Mouse (Mus musculus) MEL (cell line): ENCODE measurements around the gene E2f1. TPM values are rescaled to one million over a fixed set of nuclear protein-coding genes. Genes with fewer than 3 reads are reported as not detected.

Experiments
- DNase-seq: peaks from one replicate; pipeline ENCODE4 v3.0.0; 2011; ENCODE audit warnings: low read depth, low spot score
- H3K27ac ChIP-seq: 2 replicates; pipeline ENCODE4 v1.5.1; 2012; ENCODE audit warnings: low read depth, mild to moderate bottlenecking, control low read depth, low read length, moderate library complexity; ENCODE audit not compliant: control insufficient read depth
- H3K27me3 ChIP-seq, 2 experiments: fragments of 150-350 bp in 1 of 2; sonication (generic) in 1 of 2; 2 replicates each; pipeline ENCODE4 v1.6.1; 2012; ENCODE audit warnings: low read length in 2 of 2, mild to moderate bottlenecking in 2 of 2, improper control_type of control experiment in 1 of 2, moderate library complexity in 1 of 2; ENCODE audit not compliant: insufficient read depth in 2 of 2, control insufficient read depth in 1 of 2
- H3K36me3 ChIP-seq, 2 experiments: 2 replicates each; pipeline ENCODE4 v1.6.1; 2012 to 2014; ENCODE audit warnings: low read length in 2 of 2, improper control_type of control experiment in 1 of 2, inconsistent platforms in 1 of 2, mild to moderate bottlenecking in 1 of 2; ENCODE audit not compliant: insufficient read depth in 2 of 2, control insufficient read depth in 1 of 2
- H3K4me1 ChIP-seq, 2 experiments: fragments of 150-350 bp in 1 of 2; sonication (generic) in 1 of 2; 2 replicates each; pipeline ENCODE4 v1.6.1; 2012; ENCODE audit warnings: low read length in 2 of 2, improper control_type of control experiment in 1 of 2, mild to moderate bottlenecking in 1 of 2; ENCODE audit not compliant: insufficient read depth in 2 of 2, control insufficient read depth in 1 of 2
- H3K4me3 ChIP-seq, 2 experiments: fragments of 150-350 bp in 1 of 2; sonication (generic) in 1 of 2; 2 replicates each; pipeline ENCODE4 v1.5.1; 2012; ENCODE audit warnings: low read depth in 2 of 2, low read length in 2 of 2, mild to moderate bottlenecking in 2 of 2, moderate library complexity in 2 of 2, control low read depth in 1 of 2, improper control_type of control experiment in 1 of 2; ENCODE audit not compliant: control insufficient read depth in 1 of 2, insufficient read depth in 1 of 2
- H3K79me2 ChIP-seq: 2 replicates; pipeline ENCODE4 v1.6.1; 2012; ENCODE audit warnings: mild to moderate bottlenecking, low read length, moderate library complexity; ENCODE audit not compliant: control insufficient read depth, poor library complexity, insufficient read depth
- H3K9ac ChIP-seq: 2 replicates; pipeline ENCODE4 v1.6.1; 2012; ENCODE audit warnings: low read depth, mild to moderate bottlenecking, control low read depth, low read length, moderate library complexity; ENCODE audit not compliant: control insufficient read depth, poor library complexity, severe bottlenecking
- H3K9me3 ChIP-seq: fragments of 150-350 bp; sonication (generic); replicated peaks from 2 replicates; pipeline ENCODE4 v1.6.1; 2012; ENCODE audit warnings: mild to moderate bottlenecking, low read length, improper control_type of control experiment, moderate library complexity; ENCODE audit not compliant: insufficient read depth
- CHD1 ChIP-seq: IDR thresholded peaks from 2 replicates; pipeline ENCODE4 v1.6.1; 2012; ENCODE audit warnings: low read depth, mild to moderate bottlenecking, inconsistent platforms, low read length, improper control_type of control experiment
- CTCF ChIP-seq, 3 experiments: IDR thresholded peaks in 2 of 3; conservative IDR thresholded peaks in 1 of 3; 2 replicates each; pipeline ENCODE4 v1.5.1; 2011 to 2012; ENCODE audit warnings: low read length in 3 of 3, low read depth in 2 of 3, mild to moderate bottlenecking in 2 of 3, improper control_type of control experiment in 1 of 3, inconsistent platforms in 1 of 3, mixed read lengths in 1 of 3, moderate library complexity in 1 of 3; ENCODE audit not compliant: control insufficient read depth in 1 of 3, insufficient read depth in 1 of 3, poor library complexity in 1 of 3, severe bottlenecking in 1 of 3
- ELF1 ChIP-seq: IDR thresholded peaks from 2 replicates; pipeline ENCODE4 v1.6.1; 2014; ENCODE audit warnings: low read depth, mild to moderate bottlenecking, inconsistent platforms, low read length, improper control_type of control experiment, moderate library complexity
- EP300 ChIP-seq, 2 experiments: IDR thresholded peaks; 2 replicates each; pipeline ENCODE4 v1.6.1; 2011; ENCODE audit warnings: improper control_type of control experiment in 2 of 2, low read length in 2 of 2, low read depth in 1 of 2, mild to moderate bottlenecking in 1 of 2
- ETS1 ChIP-seq: IDR thresholded peaks from 2 replicates; pipeline ENCODE4 v1.6.1; 2012; ENCODE audit warnings: low read depth, mild to moderate bottlenecking, inconsistent platforms, low read length, improper control_type of control experiment, moderate library complexity
- GABPA ChIP-seq: IDR thresholded peaks from 2 replicates; pipeline ENCODE4 v1.6.1; 2012; ENCODE audit warnings: low read depth, mild to moderate bottlenecking, inconsistent platforms, low read length, improper control_type of control experiment, moderate library complexity
- GATA1 ChIP-seq: IDR thresholded peaks from 2 replicates; pipeline ENCODE4 v1.6.1; 2011; ENCODE audit warnings: low read depth, low read length, improper control_type of control experiment
- HCFC1 ChIP-seq: IDR thresholded peaks from 2 replicates; pipeline ENCODE4 v1.6.1; 2012; ENCODE audit warnings: low read depth, mild to moderate bottlenecking, inconsistent platforms, low read length, improper control_type of control experiment, moderate library complexity
- JUND ChIP-seq: IDR thresholded peaks from 2 replicates; pipeline ENCODE4 v1.6.1; 2011; ENCODE audit warnings: low read depth, mild to moderate bottlenecking, improper control_type of control experiment, low read length
- MAX ChIP-seq: IDR thresholded peaks from 2 replicates; pipeline ENCODE4 v1.6.1; 2011; ENCODE audit warnings: low read length, improper control_type of control experiment
- MAZ ChIP-seq: IDR thresholded peaks from 2 replicates; pipeline ENCODE4 v1.6.1; 2012; ENCODE audit warnings: low read depth, mild to moderate bottlenecking, inconsistent platforms, low read length, improper control_type of control experiment
- MEF2A ChIP-seq: IDR thresholded peaks from 2 replicates; pipeline ENCODE4 v1.6.1; 2014; ENCODE audit warnings: low read depth, mild to moderate bottlenecking, inconsistent platforms, low read length, improper control_type of control experiment; ENCODE audit not compliant: poor library complexity, insufficient replicate concordance, severe bottlenecking; ENCODE audit errors: extremely low read depth
- MXI1 ChIP-seq: IDR thresholded peaks from 2 replicates; pipeline ENCODE4 v1.6.1; 2011; ENCODE audit warnings: mild to moderate bottlenecking, low read depth, low read length, improper control_type of control experiment
- MYC ChIP-seq: IDR thresholded peaks from 2 replicates; pipeline ENCODE4 v1.6.1; 2011; ENCODE audit warnings: low read depth, mild to moderate bottlenecking, low read length, improper control_type of control experiment, moderate library complexity
- NELFE ChIP-seq: IDR thresholded peaks from 2 replicates; pipeline ENCODE4 v1.6.1; 2011; ENCODE audit warnings: low read depth, low read length, improper control_type of control experiment
- NRF1 ChIP-seq: IDR thresholded peaks from 2 replicates; pipeline ENCODE4 v1.6.1; 2014; ENCODE audit warnings: low read depth, mild to moderate bottlenecking, inconsistent platforms, low read length, improper control_type of control experiment, moderate library complexity; ENCODE audit not compliant: poor library complexity, insufficient read depth, severe bottlenecking
- POLR2A ChIP-seq, 2 experiments: IDR thresholded peaks; 2 replicates each; pipeline ENCODE4 v1.6.1; 2011 to 2012; ENCODE audit warnings: low read length in 2 of 2, mild to moderate bottlenecking in 2 of 2, control low read depth in 1 of 2, improper control_type of control experiment in 1 of 2, low read depth in 1 of 2, moderate library complexity in 1 of 2; ENCODE audit not compliant: control insufficient read depth in 1 of 2, insufficient read depth in 1 of 2, poor library complexity in 1 of 2
- RAD21 ChIP-seq: IDR thresholded peaks from 2 replicates; pipeline ENCODE4 v1.6.1; 2011; ENCODE audit warnings: mild to moderate bottlenecking, low read depth, low read length, improper control_type of control experiment
- RCOR1 ChIP-seq: IDR thresholded peaks from 2 replicates; pipeline ENCODE4 v1.6.1; 2012; ENCODE audit warnings: low read depth, mild to moderate bottlenecking, inconsistent platforms, low read length, improper control_type of control experiment
- SIN3A ChIP-seq: IDR thresholded peaks from 2 replicates; pipeline ENCODE4 v1.6.1; 2012; ENCODE audit warnings: low read length, improper control_type of control experiment, inconsistent platforms
- SMC3 ChIP-seq: IDR thresholded peaks from 2 replicates; pipeline ENCODE4 v1.6.1; 2011; ENCODE audit warnings: low read depth, low read length, improper control_type of control experiment
- TAL1 ChIP-seq: IDR thresholded peaks from 2 replicates; pipeline ENCODE4 v1.6.1; 2012; ENCODE audit warnings: mild to moderate bottlenecking, inconsistent platforms, low read length, moderate library complexity, mixed read lengths
- TBP ChIP-seq: IDR thresholded peaks from 2 replicates; pipeline ENCODE4 v1.8.0; 2011; ENCODE audit warnings: low read depth, low read length, improper control_type of control experiment
- TCF12 ChIP-seq: IDR thresholded peaks from 2 replicates; pipeline ENCODE4 v1.6.1; 2014; ENCODE audit warnings: low read depth, mild to moderate bottlenecking, inconsistent platforms, low read length, improper control_type of control experiment, moderate library complexity
- USF2 ChIP-seq, 2 experiments: IDR thresholded peaks; 2 replicates each; pipeline ENCODE4 v1.6.1; 2011 to 2012; ENCODE audit warnings: improper control_type of control experiment in 2 of 2, low read length in 2 of 2, borderline replicate concordance in 1 of 2, inconsistent platforms in 1 of 2, low read depth in 1 of 2, mild to moderate bottlenecking in 1 of 2; ENCODE audit not compliant: insufficient read depth in 1 of 2
- ZC3H11A ChIP-seq: IDR thresholded peaks from 2 replicates; pipeline ENCODE4 v1.6.1; 2012; ENCODE audit warnings: low read depth, mild to moderate bottlenecking, inconsistent platforms, low read length, improper control_type of control experiment
- ZKSCAN1 ChIP-seq: IDR thresholded peaks from 2 replicates; pipeline ENCODE4 v1.6.1; 2012; ENCODE audit warnings: low read depth, mild to moderate bottlenecking, inconsistent platforms, low read length, improper control_type of control experiment, moderate library complexity
- ZMIZ1 ChIP-seq: IDR thresholded peaks from 2 replicates; pipeline ENCODE4 v1.6.1; 2012; ENCODE audit warnings: low read depth, mild to moderate bottlenecking, inconsistent platforms, low read length, improper control_type of control experiment, moderate library complexity
- polyA plus RNA-seq, 2 experiments: library from polyadenylated mRNA; stranded (reverse) in 1 of 2; unstranded in 1 of 2; fragments of >175 nt in 1 of 2; fragments of >200 nt in 1 of 2; gene quantifications; 2 replicates each; pipeline versions ENCODE4 v1.2.1 to v1.2.4; 2012; ENCODE audit warnings: low replicate concordance in 2 of 2, low read depth in 1 of 2; ENCODE audit not compliant: insufficient read length in 2 of 2, insufficient read depth in 1 of 2, missing spikeins in 1 of 2
- total RNA-seq: library from RNA; depleted of rRNA; stranded (reverse); fragments of 300-350 nt; gene quantifications from 2 replicates; pipeline ENCODE4 v1.2.3, GENCODE M21; 2012

Gene E2f1
- total and polyA plus RNA-seq, 3 experiments: 17.4 to 41.6 TPM; not detected in 1

GRCm38 (mm10) chr2:154614841-154615576, 45.3 kb upstream of the E2f1 start (continued):
- TF ChIP-seq EP300 (IDR thresholded peaks at IDR 0.05; ENCODE audit: low read depth in 1 of 2, low read length in 2 of 2) (no peak), GABPA (no peak), NELFE (peak; percentile 54), RCOR1 (0 out of 2 replicates have a peak, but pooled peaks have one; percentile 13), ELF1 (no peak), NRF1 (no peak), MAZ (peak; percentile 67; the same call in 1 of the 2 replicates), SIN3A (0 out of 2 replicates have a peak, but pooled peaks have one; percentile 30), SMC3 (no peak), TBP (no peak; the same call in 1 of the 2 replicates), POLR2A (IDR thresholded peaks at IDR 0.05; ENCODE audit: control insufficient read depth in 1 of 2, insufficient read depth in 1 of 2, low read depth in 1 of 2, low read length in 2 of 2, poor library complexity in 1 of 2) (no peak), TCF12 (0 out of 2 replicates have a peak, but pooled peaks have one; percentile 20)

GRCm38 (mm10) chr2:154613118-154614115, 43.7 kb upstream of the E2f1 start, which contains the start of the genes Zfp341 and 4930519P11Rik:
Zfp341 (plus strand) TSS chr2:154613297.
4930519P11Rik (minus strand) TSS chr2:154613437.
- DNase-seq: peak; percentile 91
- peak within 1 kb of the TSS; percentile 64 to 77 for H3K4me3 ChIP-seq
- H3K9me3 ChIP-seq: no peaks in the 10 kb centered on the region
- peak within 1 kb of the TSS; percentile 95 for H3K27ac ChIP-seq
- H3K27me3 ChIP-seq: no peaks in the 10 kb centered on the region
- H3K4me1 ChIP-seq: peaks cover 22 to 40% of the 10 kb centered on the region in 2 experiments
- H3K79me2 ChIP-seq: peaks cover 3% of the 10 kb centered on the region; the same call in 1 of the 2 replicates
- H3K36me3 ChIP-seq: peaks cover 0 to 35% of the 10 kb centered on the region in 2 experiments; a peak in 2 of 4 replicates
- peak within 1 kb of the TSS; percentile 73 for H3K9ac ChIP-seq
- TF ChIP-seq NELFE: peak; percentile 63
- TF ChIP-seq RAD21: peak; percentile 26
- TF ChIP-seq MEF2A: 0 out of 2 replicates have a peak, but pooled peaks have one; percentile 51
- peak; percentile 2; the same call in 1 of the 2 replicates for TF ChIP-seq ZC3H11A
- peak; percentile 48; the same call in 1 of the 2 replicates for TF ChIP-seq RCOR1
- no peak for TF ChIP-seq TAL1
- no peak; the same call in 1 of the 2 replicates for TF ChIP-seq ELF1
- peak; percentile 70 for TF ChIP-seq ZKSCAN1
- peak; percentile 28; the same call in 1 of the 2 replicates for TF ChIP-seq ZMIZ1
- peak; percentile 79; the same call in 1 of the 2 replicates for TF ChIP-seq MAZ
- TF ChIP-seq TBP: peak; percentile 57; the same call in 1 of the 2 replicates
- no peak for TF ChIP-seq GATA1
- TF ChIP-seq HCFC1: peak; percentile 72
- TF ChIP-seq CHD1: no peak
- peak; percentile 78 for TF ChIP-seq MYC
- peak; percentile 31 for TF ChIP-seq ETS1
- TF ChIP-seq MAX: peak; percentile 80
- peak; percentile 38; the same call in 1 of the 2 replicates for TF ChIP-seq NRF1
- peak; percentile 59 for TF ChIP-seq SMC3
- TF ChIP-seq USF2 (IDR thresholded peaks at IDR 0.05; ENCODE audit: borderline replicate concordance in 1 of 2, insufficient read depth in 1 of 2, low read depth in 1 of 2, low read length in 2 of 2): no peak
- peak; percentile 57 for TF ChIP-seq MXI1
- peak; percentile 46 for TF ChIP-seq TCF12
- TF ChIP-seq EP300 (IDR thresholded peaks at IDR 0.05; ENCODE audit: low read depth in 1 of 2, low read length in 2 of 2): peak in 1 of 2 experiments; percentile 40; a peak in 1 of 4 replicates
- peak; percentile 49 to 88 (median 76); a peak in 5 of 6 replicates for TF ChIP-seq CTCF (IDR thresholded peaks at IDR 0.05 in 2 of 3, conservative IDR thresholded peaks at IDR 0.05 in 1 of 3; ENCODE audit: control insufficient read depth in 1 of 3, insufficient read depth in 1 of 3, low read depth in 2 of 3, low read length in 3 of 3, poor library complexity in 1 of 3, severe bottlenecking in 1 of 3)
- peak; percentile 29; the same call in 1 of the 2 replicates for TF ChIP-seq JUND
